Mouse (Mus musculus): ENCODE results near the gene Olfr165.
A peak's percentile ranks its signal among the peaks of the same experiment; 100 is the strongest.

- no peak for TF ChIP-seq POU5F1 (IDR thresholded peaks at IDR 0.05; ENCODE audit: borderline replicate concordance, low read length)
- peak; percentile 63 for TF ChIP-seq CTCF (conservative IDR thresholded peaks at IDR 0.05; ENCODE audit: low read length)
Measured at GRCm38 (mm10) chr16:19387984-19388383, 35.0 kb downstream of the Olfr165 start.
